Mouse (Mus musculus): Measurements from ENCODE around the gene Alg5.

- TF ChIP-seq E2F4 (IDR thresholded peaks at IDR 0.05; ENCODE audit: insufficient read depth) (no peak), POLR2AphosphoS2 (IDR thresholded peaks at IDR 0.05; ENCODE audit: insufficient read length, low read depth) (no peak), POLR2A (IDR thresholded peaks at IDR 0.05; ENCODE audit: insufficient read length, low read depth) (no peak), TCF12 (IDR thresholded peaks at IDR 0.05; ENCODE audit: insufficient read depth, poor library complexity, severe bottlenecking) (no peak), SRF (IDR thresholded peaks at IDR 0.05; ENCODE audit: control insufficient read depth, insufficient read length, low read depth) (no peak), MYOG (IDR thresholded peaks at IDR 0.05; ENCODE audit: control insufficient read depth in 1 of 3, insufficient read depth in 1 of 3, insufficient read length in 2 of 3, low read depth in 2 of 3) (no peak), USF1 (IDR thresholded peaks at IDR 0.05; ENCODE audit: low read depth) (peak; percentile 60), MAX (IDR thresholded peaks at IDR 0.05; ENCODE audit: low read depth) (no peak)
Observed at GRCm38 (mm10) chr3:54764418-54764817, 29.1 kb downstream of the Alg5 start.

Data from myocyte (in vitro differentiated cells).